Mouse (Mus musculus): ENCODE results near the gene Hspg2.
A peak's percentile ranks its signal among the peaks of the same experiment; 100 is the strongest.
"Not testable (repeated sequence)": the region's sequence is repeated elsewhere in the genome, so short reads cannot be mapped to it uniquely, and the experiment has no call there.

Gene Hspg2

GRCm38 (mm10) chr4:137468260-137469080 lies at the start of gene Hspg2:
Hspg2 (plus strand) TSS chr4:137468769.
- peak; percentile 73 to 75 for DNase-seq (ENCODE audit: low spot score in 2 of 2)

GRCm38 (mm10) chr4:137430502-137430901 lies 38.1 kb upstream of the Hspg2 start, which contains the start of gene Cela3b:
Cela3b (minus strand) TSS chr4:137430540.
- DNase-seq (ENCODE audit: low spot score in 2 of 2), result no peak

GRCm38 (mm10) chr4:137432700-137433550 lies 35.6 kb upstream of the Hspg2 start:
- DNase-seq (ENCODE audit: low spot score in 2 of 2), result not testable (repeated sequence)

GRCm38 (mm10) chr4:137436979-137437669 lies 31.4 kb upstream of the Hspg2 start:
- no peak for DNase-seq (ENCODE audit: low spot score in 2 of 2)

- DNase-seq (ENCODE audit: low spot score in 2 of 2), result no peak
Observed at GRCm38 (mm10) chr4:137438842-137439241, 29.7 kb upstream of the Hspg2 start.

GRCm38 (mm10) chr4:137441332-137441731 lies 27.2 kb upstream of the Hspg2 start:
- DNase-seq (ENCODE audit: low spot score in 2 of 2), result no peak

DNA sequence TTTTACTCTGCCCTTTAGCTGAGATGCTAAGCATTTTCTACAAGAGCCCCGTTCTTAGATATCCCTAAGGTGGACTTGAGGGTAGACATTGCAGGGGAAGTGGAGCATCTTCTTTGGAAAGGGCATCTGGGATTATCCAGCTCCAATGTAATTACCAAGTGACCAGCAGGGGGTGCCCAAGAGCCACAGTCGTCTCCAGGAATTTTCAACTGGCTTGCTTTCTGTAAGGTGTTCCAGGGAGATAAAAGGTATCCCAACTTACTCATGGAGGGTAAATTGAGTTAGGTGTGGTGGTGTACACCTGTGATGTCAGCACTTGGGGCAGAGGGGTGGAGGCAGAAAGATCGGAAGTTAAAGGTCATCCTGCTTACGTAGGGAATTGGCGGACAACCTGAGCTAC lies 24.9 kb upstream of the Hspg2 start:
- DNase-seq (ENCODE audit: low spot score in 2 of 2), result peak; percentile 35 to 77

DNA sequence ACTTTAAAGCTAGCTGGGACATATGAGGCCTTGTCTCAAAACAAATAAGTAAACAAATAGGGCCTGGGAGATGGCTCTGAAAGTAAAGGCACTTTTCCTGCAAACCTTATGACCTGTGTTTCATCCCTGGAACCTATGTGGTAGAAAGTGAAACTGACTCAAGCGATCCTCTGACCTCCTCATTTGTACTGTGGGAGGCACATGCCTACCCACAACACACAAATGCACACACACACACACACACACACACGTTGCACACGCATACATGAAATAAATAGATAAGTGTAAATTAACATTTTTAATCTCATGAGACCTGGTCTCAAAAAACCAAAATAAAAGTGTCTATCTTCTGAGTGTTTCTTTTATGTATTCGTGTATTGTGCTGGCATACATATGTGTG lies 22.7 kb upstream of the Hspg2 start:
- DNase-seq (ENCODE audit: low spot score in 2 of 2), result no peak

DNA sequence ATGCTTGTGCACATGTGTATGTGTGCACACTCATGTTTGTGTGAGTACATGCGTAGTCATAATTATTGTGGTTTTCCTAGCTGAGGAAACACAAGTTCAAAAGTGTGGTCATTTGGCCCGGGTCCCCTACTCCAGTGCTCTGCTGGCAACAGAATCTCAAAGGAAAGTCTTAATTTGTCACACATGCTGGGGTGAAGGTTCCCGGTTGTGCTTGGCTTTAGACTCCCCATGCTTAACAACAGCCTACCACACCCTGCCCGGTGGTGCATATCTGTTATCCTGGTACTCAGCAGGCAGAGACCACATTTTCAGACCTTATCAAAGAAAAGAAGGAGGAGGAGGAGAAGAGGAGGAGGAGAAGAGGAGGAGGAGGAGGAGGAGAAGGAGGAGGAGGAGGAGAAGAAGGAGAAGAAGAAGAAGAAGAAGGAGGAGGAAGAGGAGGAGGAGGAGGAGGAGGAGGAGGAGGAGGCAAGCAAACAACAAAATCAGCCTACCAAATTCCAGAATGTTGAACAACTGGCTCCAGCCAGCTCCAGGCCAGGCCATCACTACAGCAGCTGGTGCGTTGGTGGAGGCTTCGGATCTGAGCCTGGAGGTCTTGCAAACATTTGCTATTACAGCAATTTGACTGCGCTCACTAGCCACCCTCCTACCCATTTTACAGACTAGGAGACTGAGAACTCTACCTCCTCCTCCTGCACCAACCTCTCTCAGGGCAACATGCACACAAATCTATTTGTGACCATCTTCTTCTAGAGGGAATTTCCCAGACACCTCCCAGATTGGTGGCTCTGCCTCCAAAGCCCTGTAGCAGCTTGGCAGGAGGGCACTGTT lies 21.0 kb upstream of the Hspg2 start:
- no peak for DNase-seq (ENCODE audit: low spot score in 2 of 2)

- no peak for DNase-seq (ENCODE audit: low spot score in 2 of 2)
Observed at GRCm38 (mm10) chr4:137448197-137448596, 20.4 kb upstream of the Hspg2 start.

GRCm38 (mm10) chr4:137448641-137449040 lies 19.9 kb upstream of the Hspg2 start:
- DNase-seq (ENCODE audit: low spot score in 2 of 2), result no peak

DNA sequence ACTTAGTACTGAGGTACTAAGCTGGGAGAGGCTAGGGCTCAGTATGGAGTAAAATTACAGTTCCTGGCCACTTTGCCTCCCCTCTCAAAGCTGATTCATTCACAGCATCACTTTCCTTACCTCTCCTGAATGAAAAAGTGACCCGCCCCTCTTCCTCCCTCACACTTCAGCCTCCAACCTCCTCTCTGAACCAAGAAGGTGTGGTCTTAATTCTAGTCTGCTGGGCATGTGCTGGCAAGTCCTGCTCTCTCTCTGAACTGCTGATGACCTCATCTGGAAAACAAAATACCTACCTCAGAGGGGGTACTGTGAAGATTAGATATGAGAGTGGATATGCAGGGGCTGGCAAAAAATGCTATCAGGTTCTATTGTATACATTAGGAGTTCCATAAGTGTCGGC lies 19.4 kb upstream of the Hspg2 start:
- DNase-seq (ENCODE audit: low spot score in 2 of 2), result no peak

DNA sequence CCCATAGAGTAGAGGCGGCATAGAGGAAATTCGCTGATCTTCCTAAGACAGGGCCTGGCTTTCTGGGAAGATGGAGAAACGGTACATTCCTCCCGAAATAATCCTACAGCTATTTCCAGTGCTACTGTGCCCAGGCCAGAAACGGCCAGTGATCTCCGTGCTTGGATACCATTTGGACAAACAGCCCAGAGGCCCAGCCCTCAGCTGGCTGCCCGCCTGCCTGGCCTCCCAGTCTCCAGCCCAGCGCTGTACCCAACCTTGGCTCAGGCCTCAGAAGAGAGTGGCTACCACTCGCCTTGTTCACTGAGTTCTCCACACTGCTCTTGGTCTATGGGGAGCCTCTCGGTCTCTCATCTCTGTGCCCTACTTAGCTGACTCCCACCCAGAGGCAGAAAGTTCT lies 18.9 kb upstream of the Hspg2 start:
- DNase-seq (ENCODE audit: low spot score in 2 of 2), result no peak

DNA sequence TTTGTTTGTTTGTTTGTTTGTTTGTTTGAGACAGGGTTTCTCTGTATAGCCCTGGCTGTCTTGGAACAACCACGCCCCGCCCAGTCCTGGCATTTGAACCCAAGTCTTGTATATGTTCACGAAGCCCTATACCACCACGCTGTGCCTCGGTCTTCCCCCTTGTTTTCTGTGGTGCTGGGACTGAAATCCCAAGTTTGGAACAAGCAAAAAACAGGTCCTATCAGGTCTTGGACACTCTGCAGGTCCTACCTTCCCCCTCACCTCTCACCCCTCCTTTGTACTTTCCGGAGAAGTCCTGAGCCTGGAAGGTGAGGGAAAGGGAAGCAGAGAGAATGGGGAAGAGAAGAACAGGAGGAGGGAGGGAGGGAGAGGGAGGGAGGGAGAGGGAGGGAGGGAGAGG lies 16.4 kb upstream of the Hspg2 start:
- no peak for DNase-seq (ENCODE audit: low spot score in 2 of 2)

DNA sequence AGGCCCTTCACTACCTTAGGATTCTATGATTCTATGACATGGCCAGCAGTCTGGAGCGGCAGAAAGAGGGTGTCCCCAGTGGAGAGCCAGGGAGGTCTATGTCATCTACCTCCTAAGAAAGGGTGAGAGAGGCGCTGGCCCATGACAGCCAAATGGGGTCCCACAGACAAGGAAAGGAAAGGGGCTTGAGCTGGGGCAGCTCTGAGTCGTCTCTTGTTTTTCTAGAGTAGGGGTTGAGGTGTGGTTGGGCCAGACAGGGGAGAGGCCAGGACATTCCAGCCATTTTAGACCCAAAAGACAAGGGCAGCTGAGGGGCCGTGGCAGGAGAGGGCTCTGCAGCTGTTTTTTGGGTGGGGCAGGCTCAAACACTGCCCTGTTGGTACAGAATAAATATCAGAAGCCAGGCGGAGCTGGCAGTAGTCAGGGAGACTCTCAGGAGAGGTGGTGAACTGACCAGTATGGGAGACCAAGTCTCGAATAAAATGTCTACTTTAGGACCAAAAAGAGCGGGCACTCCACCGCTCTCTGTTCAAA lies 15.3 kb upstream of the Hspg2 start, which contains the start of gene 1700013G24Rik:
Gene 1700013G24Rik, plus strand, starts transcription at position 51 of the 534 bp plus-strand sequence.
- no peak for DNase-seq (ENCODE audit: low spot score in 2 of 2)

GRCm38 (mm10) chr4:137454582-137454981 lies 14.0 kb upstream of the Hspg2 start:
- no peak for DNase-seq (ENCODE audit: low spot score in 2 of 2)

DNA sequence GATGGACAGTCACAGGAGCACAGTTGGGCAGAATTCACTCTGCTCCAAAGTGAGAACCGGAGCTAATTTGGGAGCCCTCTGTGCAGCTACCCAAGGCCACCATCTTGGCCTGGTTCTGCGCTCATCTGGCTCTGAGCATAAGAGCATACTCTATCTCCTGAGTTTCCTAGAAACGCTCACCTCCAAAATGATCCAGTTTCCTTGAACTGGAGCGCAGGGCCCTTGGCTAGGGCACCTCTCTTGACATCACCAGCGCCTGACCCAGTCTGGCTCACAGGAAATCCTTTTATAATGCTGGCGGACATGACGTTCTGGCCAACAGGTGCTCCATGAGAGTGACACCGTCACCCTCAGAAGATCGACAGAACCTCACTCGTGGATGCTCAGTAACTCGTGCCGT lies 12.0 kb upstream of the Hspg2 start:
- DNase-seq (ENCODE audit: low spot score in 2 of 2), result no peak

- DNase-seq (ENCODE audit: low spot score in 2 of 2), result no peak
Observed at GRCm38 (mm10) chr4:137457292-137457691, 11.3 kb upstream of the Hspg2 start.

DNA sequence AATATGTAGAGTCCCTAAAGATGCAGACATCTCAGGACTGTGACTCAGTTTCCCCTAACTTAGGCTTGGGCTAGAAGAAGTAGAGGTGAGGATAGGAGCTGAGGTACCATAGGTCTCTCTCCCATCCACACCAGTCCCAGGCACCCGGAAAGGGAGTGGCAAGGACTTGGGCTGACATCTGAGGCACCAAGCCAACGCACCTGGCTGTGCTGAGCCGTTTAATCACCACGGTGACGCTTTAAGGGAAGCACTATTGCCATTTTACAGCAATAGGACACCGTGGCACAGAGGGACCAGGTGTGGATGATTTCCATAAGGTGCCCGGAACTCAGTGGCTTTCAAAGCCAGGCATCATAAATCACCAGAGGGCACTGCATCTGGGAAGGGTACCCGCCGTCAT lies 10.3 kb upstream of the Hspg2 start:
- no peak for DNase-seq (ENCODE audit: low spot score in 2 of 2)

GRCm38 (mm10) chr4:137458861-137459260 lies 9.7 kb upstream of the Hspg2 start:
- no peak for DNase-seq (ENCODE audit: low spot score in 2 of 2)

- DNase-seq (ENCODE audit: low spot score in 2 of 2), result no peak
Observed at GRCm38 (mm10) chr4:137460676-137461075, 7.9 kb upstream of the Hspg2 start.

Measured in frontal cortex, postnatal 14 days (tissue).